Mouse (Mus musculus): Measurements from ENCODE around the gene Lhfp. TPM values are rescaled to one million over a fixed set of nuclear protein-coding genes. Genes with fewer than 3 reads are reported as not detected.

Lhfp gene
- total RNA-seq (2021): 10 to 100 TPM; 18.6 to 21.1 TPM

DNA sequence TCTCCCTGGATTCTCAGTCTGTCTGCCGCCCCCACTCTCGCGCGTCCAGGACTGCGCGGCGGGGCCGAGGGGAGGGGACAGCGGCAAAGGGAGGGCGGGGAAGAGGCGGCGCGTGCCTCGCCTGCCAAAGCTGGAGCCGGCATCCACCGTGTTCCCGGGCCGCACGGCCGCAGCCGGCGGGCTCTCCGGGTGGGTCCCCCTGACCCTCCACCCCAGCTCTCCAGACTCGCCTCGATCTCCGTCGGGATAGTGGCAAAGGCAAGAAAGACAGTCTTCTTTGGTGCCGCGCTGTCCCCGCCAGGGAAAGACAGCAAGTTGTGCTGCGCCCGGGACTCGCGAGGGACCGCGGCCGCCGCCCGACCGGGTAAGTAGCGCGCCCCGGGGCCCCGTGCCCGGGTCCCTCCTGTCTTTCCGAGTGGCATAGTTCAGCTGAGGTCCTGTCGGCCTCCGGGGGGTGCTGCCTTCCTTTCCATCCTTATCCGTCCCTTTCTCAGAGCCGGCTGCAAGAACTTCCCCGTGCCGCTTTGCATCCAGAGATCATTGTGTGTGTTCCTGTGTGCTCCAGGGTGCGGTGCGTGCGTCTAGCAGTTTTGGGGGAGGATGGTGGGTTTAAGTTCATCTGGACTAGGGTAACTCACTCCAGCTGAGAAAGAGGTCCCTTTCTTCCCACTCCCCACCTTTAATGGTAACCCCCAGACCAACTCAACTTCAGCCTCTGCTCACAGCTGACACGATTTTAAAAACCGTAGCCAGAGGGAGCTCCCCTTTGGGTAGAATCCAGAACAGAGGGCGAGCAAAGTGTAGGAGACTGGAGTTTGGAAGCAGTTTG, at the start of gene Lhfp:
TSS of gene Lhfp (plus strand) at position 118 of the 829 bp plus-strand sequence.
- peak; percentile 40 to 42 for DNase-seq (ENCODE audit: extremely low spot score in 1 of 2, low spot score in 1 of 2)

DNA sequence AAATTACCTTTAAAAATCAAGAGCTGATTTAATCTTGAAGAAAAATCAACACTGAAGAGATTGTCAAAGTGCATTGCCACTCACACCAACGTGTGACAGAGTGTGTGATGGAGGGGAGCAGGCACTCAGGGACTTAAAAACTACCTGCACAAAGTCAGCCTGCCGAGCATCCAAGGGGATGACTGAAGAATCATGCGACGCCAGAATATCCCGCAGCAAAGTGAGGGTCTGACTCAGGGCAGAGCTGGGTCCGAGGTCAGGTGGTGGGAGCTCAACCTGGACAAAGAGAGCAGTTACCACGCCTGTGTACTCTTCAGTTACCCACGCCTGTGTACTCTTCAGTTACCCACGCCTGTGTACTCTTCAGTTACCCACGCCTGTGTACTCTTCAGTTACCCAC, 48.0 kb upstream of the Lhfp start:
- DNase-seq (ENCODE audit: extremely low spot score in 1 of 2, low spot score in 1 of 2): no peak

DNA sequence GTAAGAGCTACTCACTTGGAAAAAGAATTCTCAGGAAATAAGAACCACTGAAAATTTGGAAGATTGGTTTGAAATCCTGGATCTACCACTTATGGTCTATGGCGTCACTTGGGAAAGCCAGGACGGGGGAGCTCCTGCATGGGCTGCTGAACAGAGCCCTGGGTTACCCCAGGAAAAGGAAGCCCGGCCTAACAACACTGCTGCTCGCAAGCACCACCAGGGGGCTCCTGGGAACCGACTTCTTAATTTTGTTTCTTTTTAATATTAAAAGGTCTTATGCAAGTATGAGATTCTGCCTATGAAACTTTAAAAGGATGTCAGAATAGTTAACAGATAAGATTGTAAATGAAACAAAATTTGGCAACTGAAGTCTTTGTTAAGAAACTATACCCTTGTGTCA, 46.7 kb upstream of the Lhfp start:
- no peak for DNase-seq (ENCODE audit: extremely low spot score in 1 of 2, low spot score in 1 of 2)

DNA sequence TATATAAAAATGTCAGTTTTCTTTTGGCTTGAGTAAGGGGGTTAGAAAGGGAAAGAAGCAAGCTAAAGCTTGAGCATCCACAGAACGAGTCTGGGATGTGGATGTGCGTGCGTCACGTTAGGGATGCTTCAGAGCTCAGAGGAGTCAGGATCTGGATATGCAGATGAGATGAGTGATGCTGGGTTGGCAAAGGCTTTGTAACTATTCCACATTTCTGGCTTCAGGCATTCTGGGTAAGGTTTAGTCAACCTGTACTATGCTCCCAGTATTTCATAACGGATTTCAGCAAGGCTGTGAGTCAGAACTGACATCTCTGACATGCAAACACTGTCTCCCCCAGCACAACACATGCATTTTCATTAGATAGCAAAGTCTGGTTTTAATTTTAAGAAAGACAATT, 44.7 kb upstream of the Lhfp start:
- peak in 1 of 2 experiments; percentile 1 for DNase-seq (ENCODE audit: extremely low spot score in 1 of 2, low spot score in 1 of 2)

DNA sequence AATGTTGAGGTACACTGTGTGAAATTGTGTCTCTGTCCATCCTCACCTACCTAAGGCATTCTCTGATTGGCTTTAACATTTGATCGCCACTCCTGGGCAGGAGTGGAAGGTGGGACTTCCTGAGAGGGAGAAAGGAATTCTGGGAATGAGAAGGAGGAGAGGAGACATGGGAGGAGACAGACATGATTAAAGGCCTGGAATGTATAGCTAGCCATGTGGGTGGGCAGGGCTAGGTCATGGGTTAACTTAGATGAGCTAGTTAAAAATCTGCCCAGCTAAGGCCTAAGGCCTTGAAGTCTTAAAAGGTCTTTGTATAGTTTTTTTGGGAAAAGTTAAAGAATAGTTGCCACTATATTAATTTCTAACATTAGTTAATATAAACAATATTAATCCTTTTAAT, 43.9 kb upstream of the Lhfp start:
- DNase-seq (ENCODE audit: extremely low spot score in 1 of 2, low spot score in 1 of 2): no peak

DNA sequence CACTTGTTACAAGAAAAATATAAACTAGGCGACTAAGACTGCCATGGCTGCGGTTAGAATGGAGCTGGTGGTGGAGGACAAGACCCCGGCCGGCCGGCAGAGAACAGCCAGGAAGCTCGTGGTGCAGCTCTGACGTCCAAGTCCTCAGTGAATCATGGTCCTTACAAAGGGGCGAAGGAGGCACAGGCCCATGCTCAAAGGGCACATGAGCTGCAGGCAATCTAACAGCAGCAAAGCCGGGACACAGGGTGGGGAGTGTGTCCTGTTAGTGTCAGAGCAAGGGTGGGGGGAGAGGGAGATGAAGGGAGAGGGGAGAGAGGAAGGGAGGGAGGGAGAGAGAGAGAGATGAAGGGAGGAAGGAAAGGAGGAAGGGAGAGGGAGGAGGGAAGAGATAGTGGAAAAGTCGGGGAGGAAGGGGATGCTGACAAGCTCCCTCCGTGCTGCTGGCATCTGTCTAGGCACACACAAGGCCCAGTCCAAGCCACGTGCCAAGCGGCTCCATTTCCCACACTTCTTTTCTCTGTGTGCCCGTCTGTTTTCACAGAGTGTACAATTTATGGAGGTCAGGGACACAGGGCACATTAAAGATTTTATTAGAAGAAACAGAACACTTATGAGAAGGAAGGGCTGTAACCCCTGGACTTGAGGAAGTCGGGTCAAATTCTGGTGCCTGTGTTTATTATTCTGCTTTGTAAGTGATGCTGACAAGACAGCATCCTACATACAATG, 42.1 kb upstream of the Lhfp start:
- no peak for DNase-seq (ENCODE audit: extremely low spot score in 1 of 2, low spot score in 1 of 2)

DNA sequence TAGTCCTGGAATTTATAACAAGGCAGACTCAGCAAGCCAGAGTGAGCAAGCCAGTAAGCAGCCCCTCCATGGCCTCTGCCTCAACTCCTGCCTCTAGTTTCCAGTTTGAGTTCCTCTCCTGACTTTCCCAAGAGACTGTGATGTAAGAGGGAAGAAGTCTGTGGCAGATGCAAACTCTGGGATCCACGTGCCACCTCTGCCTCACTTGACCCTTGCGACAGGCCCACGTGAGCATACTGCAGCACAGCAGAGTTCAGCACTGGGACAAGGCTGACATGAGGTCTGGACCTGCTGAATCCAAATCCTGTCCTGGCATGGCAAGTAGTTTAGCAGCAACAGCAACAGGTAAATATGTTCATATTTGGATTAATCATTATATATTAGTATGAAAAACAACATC, 41.3 kb upstream of the Lhfp start:
- DNase-seq (ENCODE audit: extremely low spot score in 1 of 2, low spot score in 1 of 2): no peak

DNA sequence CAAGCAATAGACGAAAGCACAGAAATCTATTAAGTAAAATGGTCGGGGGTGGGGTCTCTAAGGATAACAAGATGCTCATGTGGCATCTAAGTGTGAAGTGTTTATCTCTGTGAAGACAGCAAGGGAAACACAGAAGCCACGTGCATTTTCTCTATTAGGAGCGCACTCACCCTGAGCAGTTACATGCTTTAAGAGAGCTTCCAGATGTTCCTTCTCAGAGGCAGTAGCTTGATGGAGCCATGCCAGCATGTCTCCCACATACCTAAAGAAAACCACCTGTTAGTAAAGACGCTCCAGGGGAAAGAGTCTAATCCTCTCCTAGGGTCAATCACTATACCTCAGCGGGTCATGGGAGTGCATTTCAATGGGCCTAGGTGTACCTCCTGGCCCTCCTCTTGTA, 39.3 kb upstream of the Lhfp start:
- DNase-seq (ENCODE audit: extremely low spot score in 1 of 2, low spot score in 1 of 2): no peak

DNA sequence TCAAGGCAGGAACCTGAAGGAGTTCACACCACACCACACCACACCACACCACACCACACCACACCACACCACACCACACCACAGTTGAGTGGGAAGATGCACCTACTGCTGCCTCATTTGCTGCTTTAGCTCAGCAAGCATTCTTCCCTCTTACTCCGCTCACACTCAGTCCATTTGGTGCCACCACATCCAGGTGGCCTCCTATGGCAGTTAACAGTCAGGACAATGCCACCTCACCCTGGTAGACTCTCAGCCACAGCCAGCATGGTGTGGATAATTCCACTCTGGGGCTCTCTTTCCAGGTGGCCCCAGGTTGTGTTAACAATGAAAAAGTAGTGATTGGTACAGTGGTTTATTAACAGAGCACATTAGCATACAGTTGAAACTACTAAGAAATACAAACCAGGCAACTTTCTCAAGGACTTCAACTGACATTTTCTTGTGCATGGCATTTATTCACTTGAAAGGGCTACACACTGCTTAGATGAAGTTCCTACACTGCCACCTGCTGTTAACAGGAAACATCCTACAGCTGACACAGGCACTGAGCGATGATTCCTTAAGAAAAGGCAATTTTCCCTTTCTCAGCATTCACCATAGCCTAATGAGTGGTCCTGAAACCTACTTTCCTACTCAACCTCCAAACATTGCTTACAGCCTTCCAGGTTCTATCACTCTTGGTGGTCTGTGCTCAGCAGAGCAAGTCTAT, 36.8 kb upstream of the Lhfp start:
- DNase-seq (ENCODE audit: extremely low spot score in 1 of 2, low spot score in 1 of 2): no peak

DNA sequence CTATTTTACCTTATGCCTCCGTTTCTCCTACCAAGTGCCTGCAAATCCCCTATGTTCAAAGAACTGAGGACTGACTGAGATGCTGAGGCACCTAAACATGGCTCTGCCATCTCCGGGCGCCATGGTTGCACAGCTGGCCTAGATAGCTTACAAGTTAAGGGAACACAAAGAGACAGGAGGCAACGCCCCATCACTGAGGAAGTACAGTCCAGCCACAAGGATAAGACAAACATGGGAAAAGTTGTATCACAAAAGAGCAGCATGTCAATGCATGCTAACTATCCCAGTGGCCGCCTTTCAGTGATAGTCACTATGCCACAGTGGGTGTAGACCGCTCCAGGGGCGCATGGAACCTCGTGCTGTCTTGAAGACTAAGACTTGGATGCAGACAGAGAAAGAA, 33.9 kb upstream of the Lhfp start:
- DNase-seq (ENCODE audit: extremely low spot score in 1 of 2, low spot score in 1 of 2): no peak

DNA sequence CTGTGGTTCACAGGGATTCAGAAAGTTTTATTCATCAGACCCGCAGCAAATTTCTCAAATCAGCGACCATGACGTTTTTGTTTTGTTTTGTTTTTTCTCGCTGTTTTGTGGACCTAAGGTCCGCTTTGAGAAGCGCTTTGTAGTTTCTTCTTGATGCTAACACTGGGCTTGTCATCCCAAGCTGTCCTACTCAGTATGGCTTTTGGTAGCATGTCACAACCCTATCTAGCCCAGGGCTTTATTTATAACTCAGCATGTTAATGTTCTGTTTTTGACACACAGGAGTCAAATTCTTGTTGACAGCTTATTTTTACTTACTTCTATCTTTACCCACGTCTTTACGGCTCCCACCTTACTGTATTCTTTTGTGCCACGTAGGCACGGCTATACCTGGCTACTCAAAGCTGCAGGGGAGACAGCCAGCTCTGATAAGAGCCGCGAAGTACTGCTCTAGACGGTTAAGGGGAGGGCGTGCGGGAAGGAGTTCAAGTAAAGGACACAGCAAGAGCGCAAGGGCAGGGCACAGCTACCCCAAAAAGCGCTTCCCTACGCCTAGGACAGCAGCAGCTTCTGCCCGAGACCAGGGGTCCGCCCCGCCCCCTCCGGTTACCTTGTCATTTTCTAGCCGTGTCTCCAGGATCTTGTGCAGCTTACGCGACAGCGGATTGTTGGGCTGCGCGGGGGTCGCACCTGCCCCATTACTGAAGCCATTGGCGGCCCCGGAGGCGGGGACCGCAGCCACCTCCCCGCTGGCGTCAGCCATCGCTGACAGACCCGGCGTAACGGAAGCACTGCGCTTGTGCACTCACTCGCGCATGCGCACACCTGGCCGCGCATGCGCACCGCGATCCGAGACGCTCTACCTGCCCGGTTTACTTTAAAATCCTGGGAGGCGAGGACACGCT, 24.6 kb upstream of the Lhfp start, which contains the start of gene Cog6:
TSS of gene Cog6 (minus strand) at position 802 of the 905 bp plus-strand sequence.
- peak; percentile 66 to 88 for DNase-seq (ENCODE audit: extremely low spot score in 1 of 2, low spot score in 1 of 2)

DNA sequence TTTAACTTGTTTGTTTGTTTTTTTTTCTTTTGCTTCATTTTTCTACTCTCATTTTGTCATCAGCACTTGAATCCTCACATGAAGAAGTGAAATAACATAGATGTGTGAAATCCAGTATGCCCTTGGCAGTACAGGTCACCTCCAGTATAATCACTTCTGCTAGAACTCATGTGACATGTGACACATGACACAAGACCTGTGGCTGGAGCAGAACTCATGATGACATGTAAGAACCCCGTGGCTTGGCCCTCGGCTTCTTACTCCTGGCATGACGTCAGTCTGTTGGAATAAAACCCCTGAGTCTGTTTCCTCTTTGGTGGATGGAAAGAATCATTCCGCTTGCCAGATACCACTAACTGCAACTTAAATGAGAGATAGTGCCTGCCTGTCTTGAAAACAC, 14.0 kb upstream of the Lhfp start:
- DNase-seq (ENCODE audit: extremely low spot score in 1 of 2, low spot score in 1 of 2): no peak

DNA sequence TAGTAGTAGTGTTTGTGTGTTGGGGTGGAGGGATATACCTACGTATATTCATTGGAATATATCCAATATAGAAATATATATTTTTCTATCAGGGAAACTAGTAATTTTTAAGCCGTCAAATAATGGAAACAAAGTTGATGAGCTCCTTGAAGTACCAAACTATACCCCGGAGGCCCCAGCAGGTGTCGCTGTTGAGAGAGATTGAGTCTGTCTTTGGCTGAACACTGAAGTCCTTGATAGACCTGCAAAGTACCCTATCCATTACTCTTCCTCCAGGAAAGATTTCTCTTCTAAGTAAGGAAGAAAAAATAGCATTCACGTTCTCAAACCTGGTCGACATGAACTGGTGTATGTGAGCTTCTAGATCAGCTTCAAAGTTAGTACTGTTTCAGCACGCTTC, 12.3 kb upstream of the Lhfp start:
- DNase-seq (ENCODE audit: extremely low spot score in 1 of 2, low spot score in 1 of 2): peak; percentile 56 to 87

DNA sequence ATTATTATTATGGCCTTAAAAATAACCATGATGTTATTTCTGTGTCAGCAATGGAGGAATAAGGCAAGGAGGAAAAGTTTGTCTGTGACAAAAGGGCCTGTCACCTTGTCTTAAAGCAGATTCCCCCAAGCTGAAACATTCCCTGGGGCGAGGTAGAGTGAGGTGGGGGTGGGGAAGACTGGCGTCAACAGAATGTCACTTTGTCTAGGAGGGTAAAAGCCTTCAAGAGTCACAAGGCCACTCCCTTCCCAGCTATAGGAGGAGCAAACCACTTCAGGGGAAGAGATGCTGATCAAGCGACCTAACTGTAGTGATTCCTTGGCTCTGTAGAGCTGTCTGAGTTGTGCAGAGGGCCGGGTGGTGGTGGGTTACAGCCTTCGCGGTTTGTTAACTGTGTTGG, 9.7 kb upstream of the Lhfp start:
- no peak for DNase-seq (ENCODE audit: extremely low spot score in 1 of 2, low spot score in 1 of 2)

DNA sequence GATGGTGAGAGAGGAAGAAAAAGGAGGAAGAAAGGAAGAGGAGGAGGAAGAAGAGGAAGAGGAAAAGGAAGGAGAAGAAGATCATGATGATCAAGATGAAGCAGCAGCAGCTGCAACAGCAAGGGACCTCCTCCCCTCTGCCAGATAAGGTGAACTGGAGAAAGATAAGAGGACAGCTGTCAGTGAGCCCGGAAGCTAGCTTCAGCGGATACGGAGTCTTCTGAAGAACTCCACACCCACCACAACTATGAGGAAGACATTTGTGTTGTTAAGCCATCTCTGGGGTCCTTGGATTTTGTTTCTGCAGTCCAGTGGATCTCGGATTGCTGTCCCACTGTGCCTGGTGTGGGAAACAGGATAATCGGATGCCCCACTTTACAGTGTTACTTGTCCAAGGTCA, 8.9 kb upstream of the Lhfp start:
- no peak for DNase-seq (ENCODE audit: extremely low spot score in 1 of 2, low spot score in 1 of 2)

DNA sequence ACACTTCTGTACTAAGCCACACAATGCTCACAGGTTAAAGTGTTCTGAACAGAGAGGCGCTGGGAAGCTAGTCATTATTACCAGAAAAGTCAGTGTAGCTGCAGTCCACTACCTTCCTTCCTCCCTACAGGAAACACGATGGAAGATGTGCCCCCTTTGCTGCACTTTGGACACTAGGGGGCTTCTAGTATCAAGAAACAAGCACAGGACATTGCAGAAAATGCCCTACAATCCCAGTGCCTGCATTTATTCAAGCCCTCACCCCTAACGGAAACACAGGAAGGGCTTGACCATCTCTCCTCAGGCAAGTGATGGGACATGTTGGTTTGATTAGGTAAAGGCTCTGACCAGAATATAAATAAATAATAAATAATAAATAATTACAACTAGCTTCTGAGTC, 7.9 kb upstream of the Lhfp start:
- DNase-seq (ENCODE audit: extremely low spot score in 1 of 2, low spot score in 1 of 2): no peak

DNA sequence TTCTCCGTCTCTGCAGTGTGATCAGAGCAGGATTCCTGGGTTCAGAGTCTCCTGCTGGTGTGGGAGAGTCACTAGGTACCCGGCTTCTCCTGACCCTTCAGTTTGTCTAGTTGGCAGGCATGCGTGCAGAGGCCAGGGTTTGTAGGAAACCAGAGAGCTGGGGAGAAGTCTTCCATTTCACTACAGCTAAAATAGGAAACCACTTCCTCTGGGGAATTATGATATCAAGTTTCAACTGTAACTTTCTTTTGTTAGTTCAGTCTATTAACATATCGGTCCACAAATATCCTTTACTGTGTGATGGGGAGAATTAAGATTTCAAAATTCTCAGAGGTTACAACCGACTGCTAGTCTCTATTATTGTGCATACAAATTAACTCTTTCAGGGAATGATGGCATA, 5.3 kb upstream of the Lhfp start:
- no peak for DNase-seq (ENCODE audit: extremely low spot score in 1 of 2, low spot score in 1 of 2)

DNA sequence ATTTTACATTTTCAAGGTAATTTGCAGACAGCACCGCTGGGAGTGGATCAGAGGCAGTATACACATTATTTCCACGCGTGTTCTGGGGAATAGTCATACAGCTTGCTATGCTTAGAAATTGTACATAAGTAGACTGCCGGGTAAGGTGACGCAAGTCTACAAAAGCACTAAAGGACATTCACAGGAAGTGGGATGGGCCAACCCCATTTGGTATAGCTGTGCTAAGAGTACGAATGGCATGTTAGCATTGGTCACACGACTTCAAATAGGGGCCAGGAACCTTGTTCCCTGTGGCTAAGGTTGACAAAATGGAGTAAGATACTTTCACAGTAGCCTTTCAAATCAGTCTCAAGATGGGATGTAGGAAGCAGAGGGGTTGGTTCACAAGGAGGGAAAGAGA, 4.4 kb upstream of the Lhfp start:
- no peak for DNase-seq (ENCODE audit: extremely low spot score in 1 of 2, low spot score in 1 of 2)

DNA sequence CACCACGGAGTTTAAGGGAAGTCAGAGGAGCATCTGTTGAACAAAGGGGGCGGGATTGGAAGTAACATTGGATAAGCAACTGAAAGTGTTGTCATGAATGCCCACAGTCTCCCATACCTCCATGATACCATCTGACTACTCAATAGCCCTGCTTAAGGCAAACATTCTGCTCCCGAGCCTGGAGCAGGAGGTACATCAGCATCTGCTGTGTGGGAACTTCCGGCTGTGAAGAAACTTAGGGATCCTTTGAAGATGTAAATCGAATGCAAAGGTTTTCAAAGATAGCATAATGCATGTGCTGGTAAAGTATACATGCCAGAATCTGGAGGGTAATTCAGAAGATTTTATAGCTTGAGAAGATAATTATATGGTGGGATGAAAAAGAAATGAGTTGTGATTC, 2.4 kb upstream of the Lhfp start:
- DNase-seq (ENCODE audit: extremely low spot score in 1 of 2, low spot score in 1 of 2): no peak

DNA sequence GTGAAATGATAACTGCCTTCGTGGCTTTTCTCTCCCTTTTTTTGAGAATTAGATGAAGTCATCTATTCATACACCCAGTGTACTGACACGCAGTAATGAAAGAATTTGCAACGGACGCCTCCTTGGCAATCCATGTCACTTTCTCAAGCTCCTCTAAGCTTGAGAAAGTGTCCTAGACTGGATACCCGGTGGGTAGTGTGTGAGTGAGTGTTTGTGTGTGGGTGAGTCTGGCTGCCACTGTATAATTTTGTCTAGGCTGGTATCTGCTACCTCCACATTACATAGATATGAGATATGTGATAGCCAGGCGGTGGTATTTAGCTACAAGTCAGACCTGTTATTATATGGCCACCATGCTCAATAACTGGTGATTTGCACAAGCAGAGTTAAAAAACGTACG, 1.6 kb upstream of the Lhfp start:
- DNase-seq (ENCODE audit: extremely low spot score in 1 of 2, low spot score in 1 of 2): no peak
